Mouse (Mus musculus): ENCODE measurements at regions not wholly inside any gene's neighbourhood (a gene's known extent, or its start where the extent isn't known, plus 50 kb on each side); places are given as distances from the start of the nearest gene placed in this dataset.

DNA sequence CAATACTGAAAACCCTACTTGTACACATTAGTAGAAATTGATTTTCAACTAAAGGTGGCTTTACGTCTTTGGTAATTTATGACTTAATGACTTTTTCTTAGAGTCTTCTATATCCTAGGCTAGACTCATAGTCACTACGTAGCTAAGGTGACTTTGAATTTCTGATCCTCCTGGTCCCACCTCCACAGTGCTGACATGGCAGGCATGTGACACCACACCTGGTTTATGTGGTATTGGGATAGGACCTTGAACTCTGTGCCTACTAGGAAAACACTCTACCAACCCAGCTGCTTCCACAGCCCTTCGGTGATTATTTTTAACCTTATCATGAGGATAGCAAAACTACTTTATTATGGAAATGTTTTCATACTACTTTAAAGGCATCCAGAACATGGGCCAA lies 51.5 kb upstream of the D7Ertd443e start:
- Histone ChIP-seq H3K4me3 (ENCODE audit: insufficient read depth, low read depth, low read length) (no peak overlapping the region), H3K79me2 (ENCODE audit: control insufficient read depth, insufficient read depth, low read length) (no peaks in the 10 kb centered on the region), H3K36me3 (ENCODE audit: control insufficient read depth, insufficient read depth, low read length) (no peaks in the 10 kb centered on the region), H3K4me1 (ENCODE audit: control insufficient read depth, insufficient read depth, low read length) (no peaks in the 10 kb centered on the region), H3K27ac (replicated peaks; ENCODE audit: insufficient read depth, low read depth, low read length) (no peak overlapping the region), H3K27me3 (ENCODE audit: control insufficient read depth, insufficient read depth, low read length) (no peaks in the 10 kb centered on the region), H3K9ac (ENCODE audit: low read depth, low read length) (no peak overlapping the region)
- WGBS: 90% methylated on average over 3 of the region's 3 CpGs
- no peak for DNase-seq (ENCODE audit: extremely low read depth, low read depth, low spot score)
- no peak for TF ChIP-seq POLR2A (IDR thresholded peaks at IDR 0.05; ENCODE audit: extremely low read depth, insufficient read depth, low read length)
- TF ChIP-seq CTCF (IDR thresholded peaks at IDR 0.05; ENCODE audit: low read depth, low read length): no peak

DNA sequence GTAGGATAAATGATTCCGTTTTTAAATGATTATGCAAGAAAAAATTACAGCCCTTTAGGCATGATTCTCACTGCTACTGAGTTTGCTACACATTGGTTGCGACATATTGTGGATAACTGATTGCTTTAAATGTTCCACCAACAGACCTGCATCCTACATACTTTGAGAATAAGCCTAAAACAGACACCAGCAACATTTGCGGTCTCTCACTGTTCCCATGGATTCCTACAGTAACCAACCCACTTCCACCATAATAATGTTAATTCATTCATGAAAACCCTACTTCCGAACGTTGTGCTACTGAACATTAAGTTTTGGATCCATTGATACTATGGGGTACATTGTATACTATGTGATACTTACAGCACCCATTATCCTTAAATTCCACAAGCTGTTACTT lies 53.8 kb upstream of the D7Ertd443e start:
- H3K79me2 ChIP-seq (ENCODE audit: control insufficient read depth, insufficient read depth, low read length): no peaks in the 10 kb centered on the region
- TF ChIP-seq CTCF (IDR thresholded peaks at IDR 0.05; ENCODE audit: low read depth, low read length) (no peak), POLR2A (IDR thresholded peaks at IDR 0.05; ENCODE audit: extremely low read depth, insufficient read depth, low read length) (no peak)
- no peaks in the 10 kb centered on the region for H3K36me3 ChIP-seq (ENCODE audit: control insufficient read depth, insufficient read depth, low read length)
- DNase-seq (ENCODE audit: extremely low read depth, low read depth, low spot score): no peak
- no peak overlapping the region for H3K27ac ChIP-seq (replicated peaks; ENCODE audit: insufficient read depth, low read depth, low read length)
- H3K4me1 ChIP-seq (ENCODE audit: control insufficient read depth, insufficient read depth, low read length): no peaks in the 10 kb centered on the region
- H3K9ac ChIP-seq (ENCODE audit: low read depth, low read length): no peak overlapping the region
- WGBS: 87% methylated on average over 5 of the region's 5 CpGs
- H3K27me3 ChIP-seq (ENCODE audit: control insufficient read depth, insufficient read depth, low read length): no peaks in the 10 kb centered on the region
- H3K4me3 ChIP-seq (ENCODE audit: insufficient read depth, low read depth, low read length): no peak overlapping the region

DNA sequence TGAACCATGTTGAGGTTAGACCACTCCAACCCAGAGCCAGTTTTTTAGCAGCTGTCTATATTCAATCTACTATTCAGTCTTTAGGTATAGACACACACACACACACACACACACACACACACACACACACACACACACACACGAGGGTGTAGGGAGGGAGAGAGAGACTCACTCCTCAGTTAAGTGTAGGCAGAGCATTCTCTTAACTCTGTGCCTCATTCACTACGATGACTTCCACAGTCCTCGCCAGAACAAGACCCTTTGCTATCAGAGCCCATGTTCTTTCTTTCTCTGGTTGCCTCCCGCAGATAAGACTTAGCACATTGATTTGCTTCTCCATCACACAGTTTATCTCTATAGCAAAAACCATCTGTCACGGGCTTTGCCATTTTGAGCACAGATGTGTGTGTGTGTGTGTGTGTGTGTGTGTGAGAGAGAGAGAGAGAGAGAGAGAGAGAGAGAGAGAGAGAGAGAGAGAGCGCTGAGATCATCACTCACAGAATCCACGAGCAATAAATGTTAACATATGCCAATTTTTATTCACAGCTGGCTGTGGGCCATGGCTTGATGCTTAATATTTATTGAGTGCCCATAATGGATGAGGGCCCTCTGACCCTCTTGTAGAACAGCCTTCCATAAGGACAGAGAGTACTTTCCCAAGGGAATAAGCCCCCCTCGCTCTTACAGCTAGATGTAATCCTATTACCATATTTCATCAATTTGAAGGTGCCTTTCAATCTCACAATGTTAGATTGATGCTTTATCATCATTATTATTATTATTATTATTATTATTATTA lies 59.7 kb upstream of the D7Ertd443e start:
- Histone ChIP-seq H3K27ac (replicated peaks; ENCODE audit: insufficient read depth, low read depth, low read length) (no peak overlapping the region), H3K36me3 (ENCODE audit: control insufficient read depth, insufficient read depth, low read length) (no peaks in the 10 kb centered on the region)
- 75% methylated on average over 8 of the region's 8 CpGs for WGBS

DNA sequence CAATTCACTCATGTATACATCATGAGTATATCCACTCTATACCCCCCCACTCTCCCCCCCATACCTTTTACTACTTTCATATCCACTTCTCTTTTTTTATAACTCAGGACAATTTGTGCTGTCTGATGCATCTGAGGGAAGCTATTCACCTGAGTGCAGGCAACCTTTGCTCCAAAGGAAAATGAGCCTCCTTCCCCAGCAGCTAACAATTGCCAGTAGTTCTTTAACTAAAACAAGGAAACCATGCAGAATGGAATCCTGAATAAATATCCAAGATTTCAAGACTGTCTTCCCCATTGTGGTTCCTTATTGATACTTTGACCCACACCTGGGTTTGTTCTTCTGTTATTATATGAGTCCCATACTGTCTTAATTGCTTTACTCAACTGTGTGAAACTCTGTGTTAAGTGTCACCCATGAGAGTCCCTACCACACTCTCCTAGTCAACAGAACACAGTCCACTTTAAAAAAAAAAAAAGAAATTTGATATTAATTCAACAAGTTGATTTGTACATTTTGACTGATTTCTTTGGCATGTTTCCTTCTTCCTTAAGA lies 62.3 kb upstream of the D7Ertd443e start:
- no peak for DNase-seq (ENCODE audit: extremely low read depth, low read depth, low spot score)
- no peak overlapping the region for H3K4me3 ChIP-seq (ENCODE audit: insufficient read depth, low read depth, low read length)
- H3K36me3 ChIP-seq (ENCODE audit: control insufficient read depth, insufficient read depth, low read length): no peaks in the 10 kb centered on the region
- TF ChIP-seq POLR2A (IDR thresholded peaks at IDR 0.05; ENCODE audit: extremely low read depth, insufficient read depth, low read length): no peak
- no peak for TF ChIP-seq CTCF (IDR thresholded peaks at IDR 0.05; ENCODE audit: low read depth, low read length)
- H3K27ac ChIP-seq (replicated peaks; ENCODE audit: insufficient read depth, low read depth, low read length): no peak overlapping the region
- H3K9ac ChIP-seq (ENCODE audit: low read depth, low read length): no peak overlapping the region
- H3K79me2 ChIP-seq (ENCODE audit: control insufficient read depth, insufficient read depth, low read length): no peaks in the 10 kb centered on the region
- no peaks in the 10 kb centered on the region for H3K4me1 ChIP-seq (ENCODE audit: control insufficient read depth, insufficient read depth, low read length)
- no peaks in the 10 kb centered on the region for H3K27me3 ChIP-seq (ENCODE audit: control insufficient read depth, insufficient read depth, low read length)

More for the DNA sequence above, 59.7 kb upstream of the D7Ertd443e start:
- DNase-seq (ENCODE audit: extremely low read depth, low read depth, low spot score): no peak
- H3K27me3 ChIP-seq (ENCODE audit: control insufficient read depth, insufficient read depth, low read length): no peaks in the 10 kb centered on the region
- TF ChIP-seq CTCF (IDR thresholded peaks at IDR 0.05; ENCODE audit: low read depth, low read length) (no peak), POLR2A (IDR thresholded peaks at IDR 0.05; ENCODE audit: extremely low read depth, insufficient read depth, low read length) (no peak)
- no peaks in the 10 kb centered on the region for H3K79me2 ChIP-seq (ENCODE audit: control insufficient read depth, insufficient read depth, low read length)
- no peaks in the 10 kb centered on the region for H3K4me1 ChIP-seq (ENCODE audit: control insufficient read depth, insufficient read depth, low read length)
- H3K9ac ChIP-seq (ENCODE audit: low read depth, low read length): no peak overlapping the region
- no peak overlapping the region for H3K4me3 ChIP-seq (ENCODE audit: insufficient read depth, low read depth, low read length)

DNA sequence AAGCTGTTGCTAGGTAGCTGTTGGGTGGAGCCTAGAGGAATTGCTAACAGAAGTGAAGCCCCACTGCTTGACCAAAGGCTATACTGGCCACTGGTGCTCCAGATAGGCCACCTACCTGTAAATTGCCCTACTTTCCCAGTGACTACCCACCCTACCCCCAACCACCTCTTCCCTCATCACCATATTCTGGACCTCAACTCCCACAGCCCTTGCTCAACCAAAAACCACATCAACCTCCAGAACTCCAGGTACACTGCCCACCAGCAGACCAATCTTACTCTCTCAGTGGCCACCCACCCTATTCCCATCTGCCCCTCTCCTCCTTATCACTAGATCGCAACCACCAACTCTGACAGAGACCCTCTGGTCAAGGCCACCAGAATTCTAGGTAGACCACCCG lies 63.4 kb upstream of the D7Ertd443e start:
- Histone ChIP-seq H3K27me3 (ENCODE audit: control insufficient read depth, insufficient read depth, low read length) (no peaks in the 10 kb centered on the region), H3K4me3 (ENCODE audit: insufficient read depth, low read depth, low read length) (no peak overlapping the region), H3K36me3 (ENCODE audit: control insufficient read depth, insufficient read depth, low read length) (no peaks in the 10 kb centered on the region), H3K9ac (ENCODE audit: low read depth, low read length) (no peak overlapping the region), H3K27ac (replicated peaks; ENCODE audit: insufficient read depth, low read depth, low read length) (no peak overlapping the region), H3K79me2 (ENCODE audit: control insufficient read depth, insufficient read depth, low read length) (no peaks in the 10 kb centered on the region), H3K4me1 (ENCODE audit: control insufficient read depth, insufficient read depth, low read length) (no peaks in the 10 kb centered on the region)
- 57% methylated on average over 2 of the region's 2 CpGs for WGBS
- no peak for TF ChIP-seq POLR2A (IDR thresholded peaks at IDR 0.05; ENCODE audit: extremely low read depth, insufficient read depth, low read length)
- no peak for TF ChIP-seq CTCF (IDR thresholded peaks at IDR 0.05; ENCODE audit: low read depth, low read length)
- DNase-seq (ENCODE audit: extremely low read depth, low read depth, low spot score): no peak

DNA sequence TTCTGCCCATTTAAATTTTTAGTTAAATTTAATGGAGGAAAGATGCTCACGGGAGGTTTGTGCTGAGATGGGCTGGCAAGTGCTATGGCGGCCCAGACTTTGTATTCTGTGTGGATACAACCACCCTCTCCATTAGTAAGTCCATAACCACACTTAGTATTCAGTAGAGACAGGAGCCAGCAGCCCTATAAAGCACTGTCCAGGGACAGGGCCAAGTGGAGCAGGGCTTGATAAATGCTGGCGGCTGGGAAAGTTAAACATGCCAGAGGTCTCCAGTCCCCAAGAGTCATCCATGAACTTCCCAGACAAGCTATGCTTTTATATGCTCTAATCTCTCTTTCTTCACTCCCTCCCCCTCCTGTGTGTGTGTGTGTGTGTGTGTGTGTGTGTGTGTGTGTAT lies 77.2 kb upstream of the D7Ertd443e start:
- Histone ChIP-seq H3K27ac (replicated peaks; ENCODE audit: insufficient read depth, low read depth, low read length) (no peak overlapping the region), H3K9ac (ENCODE audit: low read depth, low read length) (no peak overlapping the region), H3K79me2 (ENCODE audit: control insufficient read depth, insufficient read depth, low read length) (no peaks in the 10 kb centered on the region), H3K4me3 (ENCODE audit: insufficient read depth, low read depth, low read length) (no peak overlapping the region), H3K27me3 (ENCODE audit: control insufficient read depth, insufficient read depth, low read length) (no peaks in the 10 kb centered on the region), H3K4me1 (ENCODE audit: control insufficient read depth, insufficient read depth, low read length) (no peaks in the 10 kb centered on the region), H3K36me3 (ENCODE audit: control insufficient read depth, insufficient read depth, low read length) (no peaks in the 10 kb centered on the region)
- DNase-seq (ENCODE audit: extremely low read depth, low read depth, low spot score): no peak
- 87% methylated on average over 3 of the region's 3 CpGs for WGBS
- TF ChIP-seq POLR2A (IDR thresholded peaks at IDR 0.05; ENCODE audit: extremely low read depth, insufficient read depth, low read length): no peak
- TF ChIP-seq CTCF (IDR thresholded peaks at IDR 0.05; ENCODE audit: low read depth, low read length): no peak

All from liver, adult 2 months (tissue).